22 mouse cellular contexts compared by ENCODE assay signal in the genomic region with DNA sequence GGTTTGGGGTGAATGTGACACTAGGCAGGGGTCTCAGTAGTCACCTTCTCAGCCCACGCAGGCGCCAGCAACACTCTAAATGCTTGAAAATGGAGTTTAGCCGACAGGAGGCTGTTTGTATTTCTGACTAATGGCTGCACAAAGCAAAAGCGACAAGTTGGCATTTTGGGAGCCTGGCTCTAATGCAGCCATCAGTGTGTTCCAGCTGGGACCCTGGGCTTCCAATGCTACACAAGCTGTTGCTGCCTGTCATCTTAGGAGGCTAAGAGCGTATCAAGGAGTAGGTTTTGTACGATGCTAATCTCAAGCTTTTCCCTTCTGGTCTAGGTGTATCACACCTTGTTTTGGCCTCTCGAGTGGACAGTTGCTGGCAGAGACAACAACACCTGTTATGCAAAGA. TPM values are rescaled to one million over a fixed set of nuclear protein-coding genes. Genes with fewer than 3 reads are reported as not detected.
DNase-seq lines count a peak whose midpoint lies in the region; ATAC-seq and TF ChIP-seq lines count a peak whose summit lies in the region.
"Had no signal": no experiment of that assay in that cellular context is flagged by ENCODE, and none has a peak within 500 bp of the region (broad histone marks: within the 10 kb centered on the region; RNA-seq: fewer than 3 reads in every experiment).

No protein-coding gene starts in this region.

- 65% methylated on average over 7 of the region's 7 CpGs for WGBS in forebrain, embryonic 16.5 days

- H3K9ac ChIP-seq in forebrain, embryonic 16.5 days (replicated peaks; ENCODE audit: low read depth, low read length): no peak overlapping the region
- H3K9ac ChIP-seq: lung, embryonic 14.5 days; midbrain, embryonic 13.5 days had no signal

- no peak overlapping the region for H3K4me2 ChIP-seq in forebrain, embryonic 16.5 days (ENCODE audit: low read length)
- H3K4me2 ChIP-seq: lung, embryonic 14.5 days; midbrain, embryonic 13.5 days had no signal

- no peak for TF ChIP-seq POLR2A in brain, embryonic 14.5 days (IDR thresholded peaks at IDR 0.05; ENCODE audit: borderline replicate concordance, extremely low read depth, insufficient read depth, insufficient read length, poor library complexity, severe bottlenecking)

- H3K4me3 ChIP-seq in forebrain, embryonic 16.5 days (replicated peaks; ENCODE audit: low read length): no peak overlapping the region
- H3K4me3 ChIP-seq: midbrain, embryonic 13.5 days had no signal

- peak; percentile 2 for DNase-seq in heart, postnatal 4 days
- DNase-seq in heart, adult 18-20 months: no peak
- DNase-seq in brain, adult 2 months (ENCODE audit: low read depth, low spot score): peak; percentile 54
- peak; percentile 57 for DNase-seq in brain, embryonic 14.5 days (ENCODE audit: low read depth)
- no peak for DNase-seq in thymus, postnatal 36 days
- DNase-seq in kidney, adult 8-10 months: no peak
- DNase-seq: adrenal gland, adult 8-10 months; heart, postnatal 14 days; kidney, adult 11 months; kidney, postnatal 36 days; lung, embryonic 14.5 days; spleen, adult 18-20 months had no signal

- no peak for TF ChIP-seq CTCF in brain, embryonic 14.5 days (IDR thresholded peaks at IDR 0.05; ENCODE audit: borderline replicate concordance, extremely low read depth, insufficient read depth, insufficient read length)

- no peaks in the 10 kb centered on the region for H3K9me3 ChIP-seq in forebrain, embryonic 16.5 days (ENCODE audit: control insufficient read depth, low read length)
- H3K9me3 ChIP-seq: midbrain, embryonic 13.5 days had no signal

- H3K27me3 ChIP-seq in forebrain, embryonic 16.5 days (replicated peaks; ENCODE audit: control insufficient read depth, insufficient read depth, low read length): no peaks in the 10 kb centered on the region
- H3K27me3 ChIP-seq: midbrain, embryonic 13.5 days had no signal

- H3K4me1 ChIP-seq in forebrain, embryonic 16.5 days (replicated peaks; ENCODE audit: control insufficient read depth, insufficient read depth, low read length): peaks cover 11% of the 10 kb centered on the region
- H3K4me1 ChIP-seq: midbrain, embryonic 13.5 days had no signal

- H3K27ac ChIP-seq in forebrain, embryonic 16.5 days (ENCODE audit: low read length): peak overlapping the region; percentile 30; the same call in 1 of the 2 replicates
- H3K27ac ChIP-seq: macrophage; midbrain, embryonic 13.5 days had no signal

- no peaks in the 10 kb centered on the region for H3K36me3 ChIP-seq in forebrain, embryonic 16.5 days (ENCODE audit: control insufficient read depth, insufficient read depth)

- peak; percentile 66 for ATAC-seq in forebrain, embryonic 16.5 days
- ATAC-seq: CD4-positive, CD25-positive, alpha-beta regulatory T cell, adult 4 months; midbrain, embryonic 13.5 days had no signal

RNA-seq across cellular contexts. Expression of gene Txnrd3, which starts 28.9 kb away (rescaled TPM):
- 10 to 100 TPM; 27.1 to 27.3 TPM for total RNA-seq in heart, postnatal 4 days (2021)
- 10 to 100 TPM; 14.6 to 17.1 TPM for total RNA-seq in heart, adult 18-20 months (2021)
- polyA plus RNA-seq in brain, embryonic 14.5 days (2012; rRNA removed): 9.6 and 11.0 TPM in 2 replicates
- 11.1 and 11.9 TPM in 2 replicates for polyA plus RNA-seq in forebrain, embryonic 16.5 days (2015; fragmentation: Nextera tagmentation; extraction: Ambion mirVana)

RNA-seq across cellular contexts. Expression of gene Vmn1r40, which starts 34.7 kb away (rescaled TPM):
- total RNA-seq in heart, postnatal 4 days (2021): not detected
- total RNA-seq in heart, adult 18-20 months (2021): not detected
- 0.05 TPM in 1 of 2 replicates, not detected in the other for polyA plus RNA-seq in brain, embryonic 14.5 days (2012; rRNA removed)
- not detected in 2 replicates for polyA plus RNA-seq in forebrain, embryonic 16.5 days (2015; fragmentation: Nextera tagmentation; extraction: Ambion mirVana)
- total RNA-seq: adrenal gland, adult 8-10 months; gastrocnemius, adult 18-20 months; heart, adult 8-10 months; heart, postnatal 14 days; left cerebral cortex, postnatal 10 days; liver, adult 2 months; MEL had no signal
- polyA plus RNA-seq: CD4-positive, CD25-positive, alpha-beta regulatory T cell, adult 4 months; liver, adult 2 months; lung, embryonic 14.5 days; macrophage; midbrain, embryonic 13.5 days; stomach, embryonic 16.5 days had no signal

Comparison
In these comparisons a context has a peak if more than half of its experiments do, and no peak if none do; other contexts are left out.
1. DNase-seq: peak in heart, postnatal 4 days (single experiment), brain, adult 2 months (single experiment) and brain, embryonic 14.5 days (single experiment); none in heart, adult 18-20 months (0 of 2), thymus, postnatal 36 days (0 of 2) and kidney, adult 8-10 months (0 of 2).